Mouse (Mus musculus): Measurements from ENCODE around the gene Wdr92. TPM values are rescaled to one million over a fixed set of nuclear protein-coding genes. Genes with fewer than 3 reads are reported as not detected.

The Wdr92 gene
- 1 to 10 TPM; 6.7 to 8.8 TPM for total RNA-seq (2021)
- long read RNA-seq, experiment 1, partial matches to known transcripts: 0 of 11 reads
- long read RNA-seq, experiment 1, other reads (novel, unspliced or antisense): 8 of 11 reads
- long read RNA-seq, experiment 2, transcript Wdr92-201 (8 exons, 2,002 nt): major isoform, 6 of 37 reads
- long read RNA-seq, experiment 2, partial matches to known transcripts: 0 of 37 reads
- long read RNA-seq, experiment 2, other reads (novel, unspliced or antisense): 31 of 37 reads

GRCm38 (mm10) chr11:17181807-17182206 lies at the start of gene Wdr92:
Gene Wdr92, plus strand, starts transcription at chr11:17182107.
- no peak for DNase-seq (ENCODE audit: extremely low spot score in 1 of 2, low spot score in 2 of 2)
- no peak within 1 kb of the TSS for H3K27ac ChIP-seq
- intact Hi-C loops (cut with DNase I): no loop called here
- TF ChIP-seq CTCF (IDR thresholded peaks at IDR 0.05): no peak
- no peak within 1 kb of the TSS for H3K4me3 ChIP-seq

DNA sequence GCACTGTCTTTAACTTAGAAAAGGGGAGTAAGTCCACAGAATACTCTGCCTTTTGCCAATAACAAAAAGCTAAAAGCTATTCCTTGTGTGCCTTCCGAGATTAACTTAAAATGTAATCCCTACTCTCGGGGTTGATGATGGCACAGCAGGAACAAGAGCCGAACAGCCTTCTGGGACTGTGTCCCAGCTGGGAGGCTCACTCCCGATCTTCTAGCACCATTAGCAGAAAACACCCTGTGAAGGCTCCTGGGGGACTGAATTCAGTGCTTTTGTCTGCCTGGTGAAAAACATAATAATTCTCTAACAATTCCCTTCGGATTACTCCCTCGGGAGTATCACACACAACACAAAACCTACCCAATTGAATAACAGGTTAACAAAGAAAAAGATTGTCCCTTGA lies 46.3 kb upstream of the Wdr92 start:
- intact Hi-C loops (cut with DNase I): no loop called here
- DNase-seq (ENCODE audit: extremely low spot score in 1 of 2, low spot score in 2 of 2): no peak
- no peak for TF ChIP-seq CTCF (IDR thresholded peaks at IDR 0.05)
- Histone ChIP-seq H3K4me3 (no peak overlapping the region), H3K27ac (no peak overlapping the region)

DNA sequence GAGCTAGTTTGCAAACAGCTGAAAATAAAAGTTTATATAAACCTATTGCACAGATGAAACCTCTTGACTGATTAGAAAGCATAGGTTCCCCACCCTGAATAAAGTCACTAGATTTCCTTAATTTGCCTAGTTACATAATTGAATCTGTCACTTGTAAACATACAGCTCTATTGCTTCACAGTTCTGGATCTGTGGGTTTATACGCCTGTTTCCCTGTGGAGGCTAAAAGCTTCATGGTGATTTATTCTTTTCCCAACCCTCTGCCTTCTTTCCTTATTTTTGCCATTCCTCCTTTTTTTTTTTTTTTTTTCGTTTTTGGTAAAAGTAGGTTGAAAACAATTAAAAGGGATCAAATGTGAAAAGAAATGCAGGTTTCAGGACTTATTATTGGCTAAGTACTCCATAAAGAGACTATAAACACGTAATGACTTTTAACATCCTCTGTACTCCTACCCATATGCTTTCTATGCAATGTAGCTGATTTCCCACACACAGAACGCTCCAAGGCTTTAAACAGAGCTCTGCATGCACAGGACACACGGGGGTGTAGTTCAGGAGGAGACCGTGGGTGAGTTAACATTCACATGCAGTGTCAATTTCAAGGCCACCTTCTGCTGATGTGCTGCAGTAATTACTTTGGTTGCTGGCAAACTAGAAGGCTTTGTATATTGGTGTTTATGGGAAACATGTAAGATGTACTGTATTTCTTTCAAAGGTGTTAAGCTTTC lies 43.4 kb upstream of the Wdr92 start:
- no peak for DNase-seq (ENCODE audit: extremely low spot score in 1 of 2, low spot score in 2 of 2)
- Histone ChIP-seq H3K27ac (no peak overlapping the region), H3K4me3 (no peak overlapping the region)
- TF ChIP-seq CTCF (IDR thresholded peaks at IDR 0.05): no peak
- intact Hi-C loops (cut with DNase I): loop anchor here (1.0 kb wide), 1 partner anchor 31 kb away; no protein-coding TSS in a partner anchor

GRCm38 (mm10) chr11:17158858-17159737 lies 22.8 kb upstream of the Wdr92 start, which contains the start of gene Ppp3r1:
Gene Ppp3r1, plus strand, starts transcription at chr11:17159263.
- peak within 1 kb of the TSS; percentile 99 for H3K4me3 ChIP-seq
- TF ChIP-seq CTCF (IDR thresholded peaks at IDR 0.05): no peak
- intact Hi-C loops (cut with DNase I): loop anchor here (1.0 to 2.0 kb wide), 4 partner anchors 52 to 107 kb away; partner anchors contain the start of genes C1d, Plek and Pno1
- peak; percentile 97 to 98 for DNase-seq (ENCODE audit: extremely low spot score in 1 of 2, low spot score in 2 of 2)
- H3K27ac ChIP-seq: peak within 1 kb of the TSS; percentile 97

GRCm38 (mm10) chr11:17159738-17160241 lies 22.1 kb upstream of the Wdr92 start:
- Histone ChIP-seq H3K27ac (peak overlapping the region; percentile 97), H3K4me3 (peak overlapping the region; percentile 99)
- peak; percentile 61 to 72 for DNase-seq (ENCODE audit: extremely low spot score in 1 of 2, low spot score in 2 of 2)
- intact Hi-C loops (cut with DNase I): loop anchor here (1.0 to 5.0 kb wide), 6 partner anchors 52 to 207 kb away; partner anchors contain the start of genes C1d, Fbxo48, Plek and Pno1
- TF ChIP-seq CTCF (IDR thresholded peaks at IDR 0.05): no peak

DNA sequence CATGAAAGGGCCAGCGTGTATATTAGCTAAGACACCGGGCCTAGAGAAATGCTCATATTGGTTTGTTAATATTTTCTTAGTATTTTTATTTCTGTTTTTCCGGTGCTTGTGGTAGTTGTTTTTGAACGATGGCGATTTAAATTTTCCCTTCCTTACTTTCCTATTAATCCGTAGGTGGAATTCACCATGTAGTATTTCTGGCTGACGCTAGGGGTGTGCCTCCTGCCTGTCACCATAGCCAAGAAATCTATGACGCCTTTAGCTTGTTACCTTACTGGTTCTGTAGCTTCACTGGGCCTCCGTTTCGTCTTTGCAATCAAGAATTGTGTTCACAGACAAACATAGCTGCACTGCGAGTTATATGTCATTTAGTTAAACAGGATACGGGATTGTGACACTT lies 21.7 kb upstream of the Wdr92 start:
- TF ChIP-seq CTCF (IDR thresholded peaks at IDR 0.05): peak; percentile 82
- intact Hi-C loops (cut with DNase I): loop anchor here (2.0 to 5.0 kb wide), 2 partner anchors 77 to 208 kb away; partner anchors contain the start of gene Fbxo48
- Histone ChIP-seq H3K4me3 (peak overlapping the region; percentile 99), H3K27ac (peak overlapping the region; percentile 97)
- peak; percentile 26 to 48 for DNase-seq (ENCODE audit: extremely low spot score in 1 of 2, low spot score in 2 of 2)

DNA sequence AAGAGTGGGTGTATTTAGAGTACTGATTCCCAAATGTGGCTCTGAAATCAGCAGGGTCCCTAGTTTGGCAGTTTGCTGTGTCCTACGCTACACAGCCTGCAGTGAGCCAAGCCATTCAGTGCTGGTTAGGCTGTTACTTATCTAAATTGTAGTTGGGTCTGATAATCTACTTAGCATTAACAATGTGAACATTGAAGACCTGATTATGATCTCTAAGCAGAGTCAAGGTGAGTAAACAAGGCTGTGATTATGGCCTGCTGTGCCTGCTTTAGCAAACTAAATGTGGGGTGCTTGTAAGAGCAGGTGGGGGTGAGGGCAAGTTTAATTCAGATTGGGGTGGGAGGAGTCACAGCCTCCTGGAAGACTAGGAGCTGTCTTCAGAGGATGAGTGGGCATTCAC lies 18.0 kb upstream of the Wdr92 start:
- H3K27ac ChIP-seq: no peak overlapping the region
- no peak overlapping the region for H3K4me3 ChIP-seq
- no peak for DNase-seq (ENCODE audit: extremely low spot score in 1 of 2, low spot score in 2 of 2)
- intact Hi-C loops (cut with DNase I): loop anchor here (5.0 kb wide), 1 partner anchor 212 kb away; the partner anchor contains the start of gene Fbxo48
- TF ChIP-seq CTCF (IDR thresholded peaks at IDR 0.05): no peak

GRCm38 (mm10) chr11:17166627-17167026 lies 15.3 kb upstream of the Wdr92 start:
- Histone ChIP-seq H3K4me3 (no peak overlapping the region), H3K27ac (no peak overlapping the region)
- intact Hi-C loops (cut with DNase I): no loop called here
- DNase-seq (ENCODE audit: extremely low spot score in 1 of 2, low spot score in 2 of 2): no peak
- no peak for TF ChIP-seq CTCF (IDR thresholded peaks at IDR 0.05)

DNA sequence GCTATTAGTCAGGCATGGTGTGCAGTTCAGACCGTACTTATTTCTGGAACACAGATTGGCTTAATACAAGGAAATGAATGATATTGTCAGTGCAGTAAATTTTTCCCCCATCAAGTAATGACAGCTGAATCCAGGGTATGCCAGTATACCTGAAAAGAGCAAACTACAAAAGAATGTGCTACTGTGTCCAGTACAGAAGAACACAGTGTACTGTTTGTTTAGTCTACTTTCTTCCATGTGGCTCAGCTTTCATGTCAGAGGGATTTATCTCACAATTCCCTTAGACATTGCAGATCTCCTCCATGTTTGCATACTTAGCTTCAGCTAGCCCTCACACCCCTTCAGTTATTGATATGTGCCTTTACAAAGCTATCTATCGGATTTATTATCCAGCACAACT lies 12.6 kb upstream of the Wdr92 start:
- no peak for DNase-seq (ENCODE audit: extremely low spot score in 1 of 2, low spot score in 2 of 2)
- no peak for TF ChIP-seq CTCF (IDR thresholded peaks at IDR 0.05)
- Histone ChIP-seq H3K4me3 (no peak overlapping the region), H3K27ac (no peak overlapping the region)
- intact Hi-C loops (cut with DNase I): no loop called here

- DNase-seq (ENCODE audit: extremely low spot score in 1 of 2, low spot score in 2 of 2): no peak
- no peak overlapping the region for H3K4me3 ChIP-seq
- TF ChIP-seq CTCF (IDR thresholded peaks at IDR 0.05): no peak
- intact Hi-C loops (cut with DNase I): no loop called here
- H3K27ac ChIP-seq: no peak overlapping the region
Measured at GRCm38 (mm10) chr11:17170938-17171729, 10.8 kb upstream of the Wdr92 start.

GRCm38 (mm10) chr11:17172300-17172699 lies 9.6 kb upstream of the Wdr92 start:
- DNase-seq (ENCODE audit: extremely low spot score in 1 of 2, low spot score in 2 of 2): no peak
- H3K4me3 ChIP-seq: no peak overlapping the region
- no peak overlapping the region for H3K27ac ChIP-seq
- no peak for TF ChIP-seq CTCF (IDR thresholded peaks at IDR 0.05)
- intact Hi-C loops (cut with DNase I): no loop called here
